Mouse (Mus musculus) gastrocnemius, postnatal 25 days (tissue): ENCODE results near the gene Dnah14. TPM values are rescaled to one million over a fixed set of nuclear protein-coding genes. Genes with fewer than 3 reads are reported as not detected.
A peak's percentile ranks its signal among the peaks of the same experiment; 100 is the strongest.
"Not testable (repeated sequence)": the region's sequence is repeated elsewhere in the genome, so short reads cannot be mapped to it uniquely, and the experiment has no call there.

Experiments
- DNase-seq: peaks from one replicate; pipeline ENCODE4 v3.0.0; 2022
- total RNA-seq, 2 experiments: library from RNA; stranded (reverse); gene quantifications; 1 replicate in 1 of 2; 2 replicates in 1 of 2; pipeline ENCODE4 v1.2.3; 2021

Dnah14 gene
- total RNA-seq, 2 experiments from 2014 or later, result 0.08 TPM; not detected in 1

DNA sequence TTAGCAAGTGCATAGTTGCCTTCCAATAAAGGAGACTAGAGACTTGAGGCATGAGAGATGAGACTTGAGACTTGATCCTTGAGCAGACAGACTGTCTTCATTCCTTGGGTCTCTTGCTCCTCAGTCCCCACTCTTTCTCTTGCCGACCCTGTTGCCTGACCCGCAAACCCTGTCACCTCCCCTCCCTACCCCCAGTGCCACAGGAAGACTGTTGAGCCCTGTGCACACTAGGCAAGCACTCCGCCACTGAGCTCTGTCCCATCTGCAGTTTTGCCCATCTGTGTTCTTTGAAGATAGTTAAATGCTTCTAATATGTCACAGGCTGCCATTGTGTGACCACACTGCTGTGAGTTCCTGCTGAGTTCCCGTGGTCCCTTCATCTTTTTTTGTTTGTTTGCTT lies 23.0 kb downstream of the Dnah14 start:
- DNase-seq, result no peak

GRCm38 (mm10) chr1:181611118-181611517 lies 34.8 kb downstream of the Dnah14 start:
- no peak for DNase-seq

DNA sequence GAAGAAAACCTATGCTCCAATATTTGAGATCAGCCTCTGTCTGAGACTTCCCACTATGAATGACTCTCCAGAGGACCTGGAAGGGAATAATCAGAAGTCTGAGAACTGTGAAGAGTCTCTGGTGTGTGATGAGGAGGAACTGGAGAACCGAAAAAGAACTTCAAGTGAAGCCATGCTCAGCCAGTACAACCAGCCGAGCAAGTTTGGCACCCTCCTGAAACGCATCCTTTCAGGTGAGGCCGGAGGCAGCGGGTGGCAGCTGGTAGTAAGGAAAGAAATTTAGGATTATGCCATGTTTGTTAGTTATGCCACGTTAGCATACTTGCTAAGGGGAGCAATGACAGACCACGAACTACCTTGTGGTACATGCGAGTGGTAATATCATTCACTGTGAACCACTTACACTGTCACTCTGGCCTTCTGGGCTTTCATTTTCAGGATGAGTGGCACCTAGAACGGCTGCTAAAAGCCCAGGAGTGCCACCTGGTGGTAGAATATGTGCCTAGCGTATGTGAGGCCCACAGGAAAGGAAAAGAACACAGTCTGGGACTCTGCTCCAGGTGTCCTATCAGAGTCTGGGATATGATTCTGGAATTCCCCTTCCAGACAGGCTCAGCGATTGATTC lies 39.6 kb downstream of the Dnah14 start:
- DNase-seq, result peak; percentile 28

- DNase-seq, result no peak
Measured at GRCm38 (mm10) chr1:181617332-181617731, 41.0 kb downstream of the Dnah14 start.

DNA sequence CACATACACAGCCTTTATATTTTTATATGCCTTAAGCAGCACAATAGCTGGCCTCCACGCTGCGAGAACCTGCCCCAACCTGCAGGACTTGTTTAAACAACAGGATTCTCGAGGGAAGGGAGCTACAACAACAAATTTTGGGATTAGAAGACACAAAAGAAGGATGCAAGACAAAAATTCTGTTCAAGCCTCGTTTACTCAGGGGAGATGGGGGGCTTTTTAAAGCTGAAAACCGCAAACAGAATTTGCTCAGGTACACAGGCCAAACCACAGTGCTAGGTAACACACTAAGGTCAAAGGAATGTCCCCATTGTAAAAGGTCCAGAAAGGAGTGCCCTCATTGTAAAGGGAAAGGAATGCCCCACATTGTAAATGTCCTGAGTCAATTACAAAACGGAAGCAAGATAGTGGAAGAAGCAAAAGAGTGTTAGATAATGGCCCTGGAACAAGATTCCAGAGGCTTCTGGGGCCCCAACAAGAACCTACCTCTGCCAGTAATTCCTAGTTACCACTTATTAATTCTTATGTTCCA lies 46.9 kb downstream of the Dnah14 start:
- no peak for DNase-seq

DNA sequence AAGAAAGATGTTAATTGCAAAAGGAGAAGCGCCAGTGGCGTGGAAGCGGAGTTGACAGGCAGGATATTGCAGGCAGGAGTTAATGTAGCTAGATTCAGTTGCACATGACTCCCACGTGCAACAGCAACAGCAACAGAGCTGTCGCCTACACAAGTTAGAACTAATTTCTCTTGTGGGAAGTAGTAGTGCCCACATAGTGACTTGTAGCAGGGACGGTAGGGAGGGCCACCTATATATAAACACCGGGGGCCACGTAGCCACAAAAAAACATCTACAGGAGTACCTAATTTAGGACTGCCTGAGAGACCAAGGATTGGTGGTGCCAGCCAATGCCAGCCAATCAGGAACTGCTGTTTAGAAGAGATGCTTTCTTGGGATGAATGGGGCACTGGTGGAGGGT lies 48.5 kb downstream of the Dnah14 start:
- DNase-seq, result no peak

DNA sequence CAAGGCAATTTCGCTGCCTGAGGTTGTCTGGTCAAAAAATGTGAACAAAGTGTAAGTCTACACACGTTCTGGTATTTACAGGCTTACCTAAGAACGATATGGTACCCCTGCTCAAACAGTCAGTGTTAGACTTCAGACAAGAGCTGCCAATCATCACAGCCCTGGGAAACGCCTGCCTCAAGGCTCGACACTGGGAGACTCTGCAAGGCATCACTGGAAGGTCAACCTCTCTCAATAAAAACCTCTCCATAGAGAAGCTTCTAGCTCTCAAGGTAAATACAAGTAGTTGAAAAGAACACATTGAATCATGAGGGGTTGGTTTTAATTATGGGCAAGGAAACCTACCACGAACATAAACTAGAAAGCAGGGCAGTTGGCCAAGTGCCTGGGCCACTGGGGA lies 51.9 kb downstream of the Dnah14 start:
- DNase-seq, result no peak

DNA sequence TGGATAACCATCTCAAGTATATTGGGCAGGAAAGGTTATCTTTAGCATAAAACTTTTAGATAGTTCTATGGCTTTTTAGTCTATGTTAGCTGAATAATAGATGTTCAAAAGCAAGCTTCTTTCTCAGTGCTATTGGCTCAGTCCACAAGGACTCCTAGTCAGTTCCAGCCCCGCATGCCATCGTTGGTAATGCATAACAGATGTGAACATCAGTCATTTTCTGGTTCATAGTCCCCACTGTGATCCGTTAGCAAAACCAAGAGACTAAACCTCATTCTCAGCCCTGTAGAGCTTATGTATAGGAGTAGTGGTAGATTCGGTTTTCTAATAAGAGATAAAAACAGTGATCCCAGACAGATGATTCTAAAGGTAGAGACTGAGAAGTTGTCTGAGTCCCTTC lies 55.0 kb downstream of the Dnah14 start:
- DNase-seq, result no peak

DNA sequence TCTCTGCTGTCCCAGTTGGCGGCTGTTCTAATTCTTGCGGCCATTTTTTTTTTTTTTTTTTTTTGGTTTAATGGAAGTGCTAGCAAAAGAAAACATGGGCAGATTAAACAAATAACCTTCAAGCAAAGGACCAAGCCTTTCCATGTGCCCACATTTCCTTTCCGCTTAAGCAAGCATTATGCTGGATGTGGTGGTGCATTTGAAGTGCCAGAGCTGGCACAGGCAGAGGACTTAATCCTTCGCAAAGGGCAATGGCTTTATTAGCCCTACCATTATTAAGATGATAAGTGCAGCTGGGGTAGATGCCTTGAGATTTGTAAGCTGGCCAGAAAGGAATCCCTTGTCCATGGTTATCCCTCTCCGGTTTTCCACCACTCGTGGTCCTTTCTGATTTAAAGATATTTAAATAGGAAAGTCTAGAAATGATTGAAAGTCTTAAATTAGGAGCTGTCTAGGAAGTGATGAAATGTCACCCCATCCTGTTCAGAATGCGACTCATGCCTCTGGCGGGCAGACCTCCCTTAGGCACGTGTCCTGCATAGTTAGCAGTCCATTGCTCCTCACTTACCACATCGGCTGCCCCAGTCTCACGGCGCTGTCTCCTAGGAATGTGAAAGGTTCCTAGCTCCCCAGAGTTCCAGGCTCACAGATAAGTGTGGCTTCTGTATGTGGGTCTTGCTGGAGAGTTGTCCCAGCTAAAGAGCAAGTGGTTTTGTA lies 61.8 kb downstream of the Dnah14 start:
- DNase-seq, result no peak

- no peak for DNase-seq
Measured at GRCm38 (mm10) chr1:181640383-181640782, 64.0 kb downstream of the Dnah14 start.

DNA sequence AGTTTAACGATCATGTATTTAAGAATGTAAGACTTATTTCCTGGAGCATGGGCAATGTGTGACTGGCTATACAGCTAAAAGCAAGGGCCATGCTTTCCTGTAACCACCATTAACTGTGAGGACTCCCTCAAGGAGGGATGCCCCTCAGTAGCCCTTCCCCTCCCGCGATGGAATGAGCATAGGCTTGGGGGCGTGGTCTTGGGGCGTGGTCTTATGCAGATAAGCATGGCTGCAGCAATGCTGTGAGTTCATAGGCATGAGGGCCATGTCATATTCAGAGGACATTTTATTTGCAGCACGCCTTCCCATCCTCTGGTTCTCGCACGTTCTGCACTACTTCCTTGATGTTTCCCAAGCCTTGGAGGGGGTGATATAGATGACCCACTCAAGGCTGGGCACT lies 71.1 kb downstream of the Dnah14 start:
- no peak for DNase-seq

DNA sequence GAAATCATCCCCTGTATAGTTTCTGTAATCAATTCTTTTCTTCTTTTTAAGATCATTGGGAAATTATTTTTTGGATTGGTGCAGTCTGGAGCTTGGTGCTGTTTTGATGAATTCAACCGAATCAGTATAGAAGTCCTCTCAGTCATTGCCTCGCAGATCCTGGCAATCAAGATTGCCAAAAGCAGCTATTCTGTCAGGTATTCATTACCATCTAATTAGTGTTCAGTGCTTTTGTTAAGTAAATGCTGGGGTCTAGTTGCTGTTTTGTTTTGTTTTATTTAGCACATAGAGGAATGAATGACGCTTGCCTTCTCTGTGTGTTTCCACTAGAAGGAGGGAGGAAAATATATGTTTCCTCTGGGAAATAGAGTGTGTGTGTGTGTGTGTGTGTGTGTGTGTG lies 77.1 kb downstream of the Dnah14 start:
- no peak for DNase-seq

DNA sequence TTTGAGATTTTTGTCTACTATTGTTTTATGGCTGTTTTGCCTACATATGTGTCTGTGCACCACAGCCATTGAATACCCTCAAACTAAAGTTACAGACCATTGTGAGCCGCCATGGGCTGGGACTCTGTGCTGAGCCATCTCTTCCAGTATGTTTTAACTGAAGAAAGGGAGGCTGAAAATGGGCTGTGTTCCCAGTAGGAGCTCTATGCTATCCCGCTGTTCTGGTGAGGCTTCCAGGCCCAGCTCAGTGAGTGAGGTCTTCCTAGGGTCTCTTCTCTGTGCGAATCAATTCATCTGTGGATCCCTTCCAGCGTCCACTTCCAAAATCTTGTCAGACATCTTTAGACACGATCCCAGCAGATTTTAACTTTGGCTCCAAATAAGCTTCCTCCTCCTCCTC lies 80.1 kb downstream of the Dnah14 start:
- no peak for DNase-seq

DNA sequence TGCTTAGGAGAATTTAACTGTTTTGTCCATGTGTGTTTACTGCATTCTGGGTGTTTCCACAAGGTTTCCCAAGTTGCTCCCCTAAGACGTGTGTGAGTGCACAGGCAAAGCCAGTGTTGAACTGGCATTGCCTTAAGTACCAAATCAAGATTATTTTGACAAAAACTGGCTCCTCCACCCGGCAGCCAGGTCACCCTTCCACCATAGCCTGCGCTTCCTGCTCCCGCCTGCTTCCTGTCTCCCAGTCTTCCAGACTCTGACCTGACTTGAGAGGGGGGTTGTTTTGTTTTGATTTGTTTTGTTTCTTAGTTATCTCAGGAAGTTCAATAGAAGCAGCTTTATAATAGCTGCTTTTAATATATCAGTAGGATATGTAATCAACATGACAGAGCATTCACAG lies 90.4 kb downstream of the Dnah14 start:
- DNase-seq, result no peak

GRCm38 (mm10) chr1:181694729-181695498 lies 118.6 kb downstream of the Dnah14 start:
- DNase-seq, result no peak

GRCm38 (mm10) chr1:181728707-181729106 lies 152.3 kb downstream of the Dnah14 start:
- no peak for DNase-seq

DNA sequence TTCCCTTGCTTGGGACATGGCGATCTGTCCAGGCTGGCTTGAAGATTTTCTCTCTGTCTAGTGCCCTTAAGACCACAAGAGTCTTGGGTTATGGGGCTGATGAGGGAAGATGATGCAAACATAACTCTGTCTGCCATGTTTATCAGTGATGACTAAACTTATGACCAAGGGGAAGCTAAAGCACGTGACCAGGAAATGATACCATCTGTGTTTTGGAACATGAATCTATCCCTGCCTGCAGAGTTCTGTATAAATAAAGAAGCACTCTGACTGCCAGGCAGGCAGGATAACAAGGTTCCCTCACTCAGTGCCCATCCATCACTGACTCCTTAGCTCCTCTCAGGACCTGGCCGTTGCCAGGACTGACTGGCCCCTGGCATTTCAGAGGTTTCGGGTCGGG lies 157.2 kb downstream of the Dnah14 start:
- DNase-seq, result no peak

GRCm38 (mm10) chr1:181740259-181740658 lies 163.9 kb downstream of the Dnah14 start:
- no peak for DNase-seq

GRCm38 (mm10) chr1:181742251-181742885 lies 166.0 kb downstream of the Dnah14 start:
- no peak for DNase-seq

DNA sequence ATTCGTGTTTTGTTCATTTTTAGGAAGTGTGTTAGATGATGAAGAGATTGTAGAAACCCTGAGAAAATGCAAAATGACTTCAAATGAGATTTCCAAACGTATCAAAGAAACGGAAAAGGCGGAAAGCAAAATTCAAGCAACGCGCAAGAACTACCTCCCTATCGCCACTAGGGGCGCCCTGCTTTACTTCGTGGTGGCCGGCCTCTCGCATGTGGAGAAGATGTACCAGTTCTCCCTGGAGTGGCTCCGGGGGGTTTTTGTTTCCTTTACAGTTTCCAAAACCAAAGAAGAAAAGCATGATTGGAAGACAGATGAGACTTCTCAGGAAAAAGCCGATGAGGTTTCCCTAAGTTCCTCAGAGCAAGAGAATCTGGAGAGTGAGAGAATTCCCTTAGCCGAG lies 193.0 kb downstream of the Dnah14 start:
- DNase-seq, result no peak

- no peak for DNase-seq
Measured at GRCm38 (mm10) chr1:181771871-181772270, 195.5 kb downstream of the Dnah14 start.

DNA sequence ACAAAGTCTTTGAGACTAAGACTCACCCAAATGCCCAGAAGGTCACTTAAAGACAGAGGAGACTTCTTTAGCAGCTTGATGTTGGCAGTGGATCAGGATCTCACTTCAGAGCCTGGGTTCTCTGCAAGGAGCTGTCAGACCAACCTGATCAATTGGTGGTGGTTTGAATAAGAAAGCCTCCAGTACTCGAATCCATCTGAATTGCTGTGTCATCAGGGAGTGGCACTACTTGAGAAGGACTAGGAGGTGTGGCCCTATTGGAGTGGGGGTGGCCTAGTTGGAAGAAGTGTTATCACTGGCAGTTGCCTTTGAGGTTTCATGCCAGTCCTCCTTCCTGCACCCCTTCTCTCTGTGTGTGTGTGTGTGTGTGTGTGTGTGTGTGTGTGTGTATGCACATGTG lies 200.2 kb downstream of the Dnah14 start:
- DNase-seq, result no peak

DNA sequence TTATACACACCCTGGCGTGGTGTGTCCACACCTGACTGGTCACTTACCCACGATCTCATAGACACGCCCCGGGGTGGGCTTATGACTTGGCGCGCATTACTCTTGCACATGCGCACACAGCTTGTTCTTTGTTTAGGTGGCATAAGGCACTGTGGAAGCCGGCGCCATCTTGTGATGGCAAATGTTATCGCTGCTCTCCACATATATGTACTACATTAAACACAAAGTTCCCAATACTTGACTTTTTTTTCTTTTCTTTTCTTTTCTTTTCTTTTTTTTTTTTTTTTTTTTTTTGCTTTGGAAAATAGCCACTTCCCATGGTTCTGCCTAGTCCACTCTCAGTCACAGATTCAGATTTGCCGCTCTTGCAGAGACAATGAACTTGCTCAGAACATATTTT lies 206.2 kb downstream of the Dnah14 start:
- DNase-seq, result not testable (repeated sequence)
